Mouse (Mus musculus) G1E (cell line): ENCODE results near the gene Blnk.

Source experiments
- CTCF ChIP-seq: IDR thresholded peaks from 2 replicates; pipeline ENCODE4 v1.5.1; 2012; ENCODE audit warnings: low read depth, low read length, inconsistent platforms, mixed read lengths
- GATA1 ChIP-seq: IDR thresholded peaks from 2 replicates; pipeline ENCODE4 v1.6.1; 2012; ENCODE audit warnings: borderline replicate concordance, low read length, inconsistent platforms, mixed read lengths
- GATA2 ChIP-seq: IDR thresholded peaks from 2 replicates; pipeline ENCODE4 v1.6.1; 2012; ENCODE audit warnings: low read depth, low read length, inconsistent platforms, borderline replicate concordance
- POLR2AphosphoS5 ChIP-seq: IDR thresholded peaks from 2 replicates; pipeline ENCODE4 v1.6.1; 2012; ENCODE audit warnings: low read depth, low read length, inconsistent platforms; ENCODE audit not compliant: insufficient replicate concordance
- TAL1 ChIP-seq: conservative IDR thresholded peaks from 2 replicates; pipeline ENCODE4 v1.6.1; 2012; ENCODE audit warnings: low read depth, low read length, inconsistent platforms, mixed read lengths

GRCm38 (mm10) chr19:40958981-40959380, 35.4 kb downstream of the Blnk start:
- TF ChIP-seq CTCF, result no peak
- no peak for TF ChIP-seq GATA1
- TF ChIP-seq TAL1, result no peak
- no peak for TF ChIP-seq POLR2AphosphoS5
- TF ChIP-seq GATA2, result no peak
